17 mouse cellular contexts compared by ENCODE assay signal in genomic region chr16:19025227-19025932, GRCm38 (mm10).
"Had no signal": no experiment of that assay in that cellular context is flagged by ENCODE, and none has a peak within 500 bp of the region (broad histone marks: within the 10 kb centered on the region; RNA-seq: fewer than 3 reads in every experiment).

No protein-coding gene starts in this region.

- H3K36me3 ChIP-seq: liver, embryonic 13.5 days; liver, embryonic 15.5 days; lung, embryonic 15.5 days; midbrain, embryonic 13.5 days; midbrain, embryonic 15.5 days; neural tube, embryonic 12.5 days had no signal

- H3K27me3 ChIP-seq: liver, embryonic 13.5 days; liver, embryonic 15.5 days; lung, embryonic 15.5 days; megakaryocyte, embryonic 14.5 days; midbrain, embryonic 13.5 days; midbrain, embryonic 15.5 days; neural tube, embryonic 12.5 days had no signal

- H3K27ac ChIP-seq: liver, embryonic 13.5 days; liver, embryonic 15.5 days; lung, embryonic 15.5 days; macrophage; midbrain, embryonic 13.5 days; midbrain, embryonic 15.5 days; neural tube, embryonic 12.5 days had no signal

- H3K4me3 ChIP-seq: liver, embryonic 13.5 days; liver, embryonic 15.5 days; lung, embryonic 15.5 days; megakaryocyte, embryonic 14.5 days; midbrain, embryonic 13.5 days; midbrain, embryonic 15.5 days; neural tube, embryonic 12.5 days had no signal

- H3K9ac ChIP-seq: liver, embryonic 13.5 days; liver, embryonic 15.5 days; liver, postnatal 0 days; lung, embryonic 15.5 days; midbrain, embryonic 13.5 days; midbrain, embryonic 15.5 days; neural tube, embryonic 12.5 days had no signal

- H3K9me3 ChIP-seq: liver, embryonic 13.5 days; liver, embryonic 15.5 days; lung, embryonic 15.5 days; megakaryocyte, embryonic 14.5 days; midbrain, embryonic 13.5 days; midbrain, embryonic 15.5 days; neural tube, embryonic 12.5 days had no signal

- H3K4me1 ChIP-seq: liver, embryonic 13.5 days; liver, embryonic 15.5 days; lung, embryonic 15.5 days; megakaryocyte, embryonic 14.5 days; midbrain, embryonic 13.5 days; midbrain, embryonic 15.5 days; neural tube, embryonic 12.5 days had no signal

- H3K4me2 ChIP-seq: liver, embryonic 13.5 days; liver, embryonic 15.5 days; lung, embryonic 15.5 days; midbrain, embryonic 11.5 days; midbrain, embryonic 13.5 days; midbrain, embryonic 15.5 days; neural tube, embryonic 12.5 days had no signal

- DNase-seq: liver, embryonic 13.5 days; liver, postnatal 0 days; lung, adult 2 months; lung, postnatal 14 days; right cerebral cortex, postnatal 25 days; right cerebral cortex, postnatal 4 days; thymus, adult 18-20 months; thymus, postnatal 14 days; thymus, postnatal 36 days had no signal
